Mouse (Mus musculus): ENCODE results near the gene Gm13040.
"Not testable (repeated sequence)": the region's sequence is repeated elsewhere in the genome, so short reads cannot be mapped to it uniquely, and the experiment has no call there.

The Gm13040 gene

DNA sequence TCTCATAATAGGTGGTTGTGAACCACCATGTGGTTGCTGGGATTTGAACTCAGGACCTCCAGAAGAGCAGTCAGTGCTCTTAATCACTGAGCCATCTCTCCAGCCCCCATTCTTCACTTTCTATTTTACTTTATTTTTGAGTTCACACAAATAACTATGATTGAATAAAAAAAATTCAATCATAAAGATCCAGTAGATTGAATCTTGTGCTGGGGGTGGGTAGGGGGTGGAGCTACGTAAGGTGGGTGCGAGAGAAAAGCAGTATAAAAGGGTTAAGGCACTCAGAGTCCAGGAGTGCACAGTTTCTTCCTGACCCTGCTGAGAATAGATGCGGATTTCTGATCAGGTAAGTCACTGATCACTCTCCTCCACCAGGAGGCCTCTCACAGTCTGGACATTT lies at the start of gene Gm13040:
Gene Gm13040 (plus strand): TSS at position 301 of the 400 bp plus-strand sequence.
- CTCF ChIA-PET, POLR2A ChIA-PET: not testable (repeated sequence)

DNA sequence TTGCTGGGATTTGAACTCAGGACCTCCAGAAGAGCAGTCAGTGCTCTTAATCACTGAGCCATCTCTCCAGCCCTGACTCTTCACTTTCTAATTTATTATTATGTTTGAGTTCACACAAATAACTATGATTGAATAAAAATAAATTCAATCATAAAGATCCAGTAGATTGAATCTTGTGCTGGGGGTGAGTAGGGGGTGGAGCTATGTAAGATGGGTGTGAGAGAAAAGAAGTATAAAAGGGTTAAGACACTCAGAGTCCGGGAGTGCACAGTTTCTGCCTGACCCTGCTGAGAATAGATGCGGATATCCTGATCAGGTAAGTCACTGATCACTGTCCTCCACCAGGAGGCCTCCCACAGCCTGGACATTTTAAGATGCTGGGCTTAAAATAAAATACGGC lies 24.7 kb upstream of the Gm13040 start, which contains the start of gene Gm13043:
Gene Gm13043 (plus strand): TSS at position 301 of the 400 bp plus-strand sequence.
- POLR2A ChIA-PET = no interaction called here

DNA sequence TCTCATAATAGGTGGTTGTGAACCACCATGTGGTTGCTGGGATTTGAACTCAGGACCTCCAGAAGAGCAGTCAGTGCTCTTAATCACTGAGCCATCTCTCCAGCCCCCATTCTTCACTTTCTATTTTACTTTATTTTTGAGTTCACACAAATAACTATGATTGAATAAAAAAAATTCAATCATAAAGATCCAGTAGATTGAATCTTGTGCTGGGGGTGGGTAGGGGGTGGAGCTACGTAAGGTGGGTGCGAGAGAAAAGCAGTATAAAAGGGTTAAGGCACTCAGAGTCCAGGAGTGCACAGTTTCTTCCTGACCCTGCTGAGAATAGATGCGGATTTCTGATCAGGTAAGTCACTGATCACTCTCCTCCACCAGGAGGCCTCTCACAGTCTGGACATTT lies 15.6 kb downstream of the Gm13040 start, which contains the start of the genes BC080695 and Gm13057:
Gene BC080695 (plus strand): TSS at position 301 of the 400 bp plus-strand sequence.
Gene Gm13057 (plus strand): TSS at position 310 of the 400 bp plus-strand sequence.
- CTCF ChIA-PET = not testable (repeated sequence)

More for the DNA sequence above, 24.7 kb upstream of the Gm13040 start, which contains the start of gene Gm13043:
- CTCF ChIA-PET = no interaction called here

More for the DNA sequence above, 15.6 kb downstream of the Gm13040 start, which contains the start of the genes BC080695 and Gm13057:
- POLR2A ChIA-PET = not testable (repeated sequence)
